Mouse (Mus musculus) thymus, adult 2 months (tissue): ENCODE data around the gene Hes3.

Experiments
- CTCF ChIP-seq: fragments of 200-500 bp; IDR thresholded peaks from 2 replicates; pipeline ENCODE4 v1.5.1; 2012; ENCODE audit warnings: mild to moderate bottlenecking, control low read depth, low read length, moderate library complexity, borderline replicate concordance; ENCODE audit not compliant: control insufficient read depth, poor library complexity, insufficient read depth; ENCODE audit errors: extremely low read depth
- POLR2A ChIP-seq: fragments of 200-500 bp; IDR thresholded peaks from 2 replicates; pipeline ENCODE4 v1.6.1; 2012; ENCODE audit warnings: mild to moderate bottlenecking, low read length, control low read depth, moderate library complexity; ENCODE audit not compliant: control insufficient read depth, poor library complexity, insufficient read depth; ENCODE audit errors: extremely low read depth

DNA sequence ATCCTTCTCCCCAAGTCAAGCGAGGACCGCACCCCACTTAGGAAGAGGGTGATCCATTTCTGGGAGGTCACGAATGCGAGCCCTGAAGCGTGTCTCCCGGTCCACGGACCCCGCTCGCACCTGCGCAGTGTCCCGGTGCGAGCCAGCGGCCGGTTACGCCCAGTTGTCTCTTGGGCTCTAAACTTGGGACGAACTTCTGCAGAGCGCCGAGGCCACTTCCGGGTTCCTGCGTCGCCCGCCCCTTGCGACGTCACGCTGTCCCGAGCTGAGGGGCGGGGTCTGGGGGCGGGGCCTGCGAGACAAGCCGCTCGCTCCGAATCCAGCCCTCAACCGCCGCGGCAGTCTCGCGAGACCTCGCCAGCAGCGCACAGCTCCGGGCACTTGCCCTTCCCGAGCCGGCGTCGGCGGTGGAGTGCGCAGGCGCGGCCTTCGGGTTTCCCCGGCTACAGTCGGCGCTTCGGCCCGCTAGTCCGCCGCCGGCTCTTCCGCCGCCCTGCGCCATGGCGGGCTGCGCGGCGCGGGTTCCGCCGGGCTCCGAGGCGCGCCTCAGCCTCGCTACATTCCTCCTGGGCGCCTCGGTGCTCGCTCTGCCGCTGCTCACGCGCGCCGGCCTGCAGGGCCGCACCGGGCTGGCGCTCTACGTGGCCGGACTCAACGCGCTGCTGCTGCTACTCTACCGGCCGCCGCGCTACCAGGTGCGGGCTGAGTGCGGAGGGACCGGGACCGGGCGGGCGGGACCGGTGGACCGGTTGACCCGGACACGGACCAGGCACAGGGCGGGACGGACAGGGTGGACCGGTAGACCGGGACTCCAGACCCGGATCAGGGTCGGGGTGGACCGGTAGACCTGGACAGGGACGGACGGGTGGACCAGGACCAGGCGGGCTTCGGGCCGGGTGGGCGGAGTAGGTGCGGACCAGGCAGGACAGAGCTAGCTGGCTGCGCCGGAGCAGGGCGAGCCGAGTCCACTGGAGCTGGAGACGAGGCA is 5.7 kb upstream of the Hes3 start, which contains the start of gene Icmt:
- TF ChIP-seq POLR2A (peak; percentile 88), CTCF (peak; percentile 46; the same call in 1 of the 2 replicates)
